Mouse (Mus musculus) heart, adult 11 months (tissue): Measurements from ENCODE around the gene Acd.

Experiments used
- DNase-seq: peaks from one replicate; pipeline ENCODE4 v3.0.0; 2022

The Acd gene

DNA sequence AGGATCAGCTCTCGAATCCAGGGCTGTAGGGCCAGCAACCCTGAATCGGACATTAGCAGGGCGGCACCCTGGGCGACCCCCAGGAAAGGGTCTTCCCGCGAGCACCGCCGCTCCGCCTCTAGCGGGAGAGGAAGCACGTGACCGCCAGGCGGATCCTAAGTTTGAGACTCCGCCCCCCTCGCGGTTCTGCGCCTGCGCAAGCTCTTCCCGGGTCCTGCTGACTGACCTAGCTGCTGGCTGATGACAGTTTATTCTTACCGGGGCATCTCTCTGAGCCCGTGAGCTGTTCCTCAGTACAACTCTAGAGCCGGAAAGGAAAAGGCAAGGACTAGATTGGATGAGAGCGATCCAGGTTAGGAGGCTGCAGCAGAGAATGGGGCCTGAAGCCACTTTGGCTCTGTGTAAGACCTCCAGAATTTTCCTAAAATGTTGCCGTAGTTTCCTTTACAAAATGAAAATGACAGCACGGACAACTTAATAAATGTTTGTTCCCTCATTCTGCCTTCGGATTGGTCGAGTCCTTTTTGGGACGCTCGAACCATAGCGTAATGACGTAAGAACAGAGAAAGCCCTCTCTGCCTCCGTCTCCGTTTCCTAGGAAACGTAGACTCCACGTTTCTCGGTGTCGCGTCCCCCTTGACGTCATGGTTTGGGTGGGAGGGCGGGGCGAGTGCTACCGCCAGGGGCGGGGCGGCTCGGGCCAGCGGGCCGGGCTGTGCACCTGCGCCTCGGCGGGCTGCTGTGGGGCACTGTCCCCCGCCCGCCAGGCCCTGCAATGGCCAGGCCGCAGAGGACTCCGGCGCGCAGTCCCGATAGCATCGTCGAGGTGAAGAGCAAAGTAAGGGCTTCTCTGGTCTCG, at the start of gene Acd, which contains the start of gene Pard6a:
Gene Acd, minus strand, starts transcription at position 137 of the 859 bp plus-strand sequence.
Gene Pard6a, plus strand, starts transcription at position 183 of the 859 bp plus-strand sequence.
- peak; percentile 100 for DNase-seq

- peak; percentile 96 for DNase-seq
Observed at GRCm38 (mm10) chr8:105750606-105751005, 49.7 kb upstream of the Acd start.

- DNase-seq = no peak
Observed at GRCm38 (mm10) chr8:105743301-105743700, 42.4 kb upstream of the Acd start.

DNA sequence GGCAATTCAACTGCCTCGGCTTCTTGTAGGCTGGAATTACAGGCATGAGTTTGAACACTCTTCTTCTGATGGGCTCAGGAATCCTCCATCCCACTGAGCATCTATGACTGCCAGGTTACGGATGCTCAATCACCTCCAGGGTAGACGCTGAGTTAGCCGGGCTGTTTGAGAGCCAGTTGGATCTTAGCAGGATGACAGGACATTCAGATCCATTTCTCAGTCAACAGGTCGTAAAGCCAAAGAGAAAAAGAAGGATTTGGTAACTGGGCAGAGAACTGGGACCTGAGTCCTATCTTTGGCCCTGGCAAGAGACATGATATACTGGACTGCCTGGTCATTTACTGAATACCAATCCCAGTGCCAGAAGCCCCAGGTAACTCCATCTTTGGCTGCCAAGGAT, 38.3 kb upstream of the Acd start:
- no peak for DNase-seq

- DNase-seq = no peak
Observed at GRCm38 (mm10) chr8:105732186-105732585, 31.3 kb upstream of the Acd start.

DNA sequence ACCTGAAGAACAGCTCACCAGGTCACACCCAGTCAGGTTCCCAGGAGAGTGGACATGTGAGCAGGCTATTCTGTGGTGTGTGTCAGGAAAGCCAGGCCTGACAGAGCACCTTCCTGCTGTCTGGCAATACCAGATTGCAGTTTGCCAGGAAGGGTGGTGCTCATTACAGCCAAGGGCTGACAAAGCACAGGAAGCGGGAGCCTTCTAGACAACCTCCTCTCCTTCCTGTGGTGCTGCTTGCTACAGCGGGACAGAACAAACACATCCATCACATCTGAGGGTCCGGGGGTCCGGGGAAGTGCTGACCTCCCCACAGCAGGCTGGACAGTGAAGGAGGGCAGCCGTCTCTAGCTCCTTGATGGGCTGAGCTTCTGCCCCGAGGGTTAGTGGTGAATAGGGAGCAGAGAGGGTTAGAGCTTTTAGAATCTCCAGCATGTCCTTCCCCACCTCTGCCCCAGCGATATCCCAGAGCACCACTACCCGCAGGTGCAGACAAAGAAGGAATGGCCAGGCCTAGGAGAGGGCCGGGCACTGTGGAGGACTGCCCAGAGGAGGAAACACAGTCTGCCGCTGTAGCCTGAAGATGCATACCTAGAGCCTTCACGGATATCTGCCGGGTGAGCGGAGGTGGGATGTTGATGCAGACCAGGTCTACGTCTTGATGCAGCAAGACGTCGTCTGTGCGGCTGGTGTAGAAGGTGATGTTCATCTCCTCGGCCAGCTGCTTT, 26.7 kb upstream of the Acd start:
- peak; percentile 99 for DNase-seq

GRCm38 (mm10) chr8:105725726-105726125, 24.8 kb upstream of the Acd start:
- no peak for DNase-seq

DNA sequence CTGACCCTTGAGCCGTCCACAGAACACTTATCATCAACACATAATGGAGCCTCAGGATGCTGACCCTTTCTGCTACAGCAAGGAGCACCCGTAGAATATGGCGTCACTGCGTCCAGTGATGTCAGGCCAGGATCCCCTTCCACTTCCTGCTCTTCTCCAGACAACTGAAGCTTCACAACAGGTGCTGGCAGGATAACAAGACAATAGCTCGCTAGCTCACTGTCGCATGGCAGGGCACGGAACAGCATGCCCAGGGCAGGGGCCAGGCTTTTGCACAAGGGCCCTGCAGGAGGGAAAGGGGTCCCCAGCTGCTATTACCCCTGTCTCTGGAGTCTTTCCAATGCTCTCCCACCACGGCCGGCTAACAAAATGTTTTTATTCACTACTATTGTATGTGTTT, 22.0 kb upstream of the Acd start:
- peak; percentile 77 for DNase-seq

DNA sequence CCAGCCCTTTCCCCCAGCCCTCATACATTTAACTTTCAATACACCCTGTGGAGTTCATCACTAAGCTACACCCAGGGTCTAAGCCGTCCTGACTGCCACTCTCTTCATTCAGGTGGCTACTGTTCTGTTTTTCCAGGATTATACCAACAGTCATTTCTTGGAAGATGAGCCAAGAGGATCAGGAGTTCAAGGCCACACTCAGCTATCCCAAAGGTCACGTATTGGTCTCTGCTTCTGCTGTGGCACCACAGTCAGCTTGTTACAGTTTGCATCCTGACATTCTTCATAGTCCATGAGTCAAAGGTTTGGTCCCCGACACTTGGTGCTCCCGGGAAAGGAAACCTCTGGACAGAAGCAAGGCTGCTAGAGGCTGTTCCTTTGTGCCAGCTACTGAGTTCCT, 18.7 kb upstream of the Acd start:
- DNase-seq = peak; percentile 76

DNA sequence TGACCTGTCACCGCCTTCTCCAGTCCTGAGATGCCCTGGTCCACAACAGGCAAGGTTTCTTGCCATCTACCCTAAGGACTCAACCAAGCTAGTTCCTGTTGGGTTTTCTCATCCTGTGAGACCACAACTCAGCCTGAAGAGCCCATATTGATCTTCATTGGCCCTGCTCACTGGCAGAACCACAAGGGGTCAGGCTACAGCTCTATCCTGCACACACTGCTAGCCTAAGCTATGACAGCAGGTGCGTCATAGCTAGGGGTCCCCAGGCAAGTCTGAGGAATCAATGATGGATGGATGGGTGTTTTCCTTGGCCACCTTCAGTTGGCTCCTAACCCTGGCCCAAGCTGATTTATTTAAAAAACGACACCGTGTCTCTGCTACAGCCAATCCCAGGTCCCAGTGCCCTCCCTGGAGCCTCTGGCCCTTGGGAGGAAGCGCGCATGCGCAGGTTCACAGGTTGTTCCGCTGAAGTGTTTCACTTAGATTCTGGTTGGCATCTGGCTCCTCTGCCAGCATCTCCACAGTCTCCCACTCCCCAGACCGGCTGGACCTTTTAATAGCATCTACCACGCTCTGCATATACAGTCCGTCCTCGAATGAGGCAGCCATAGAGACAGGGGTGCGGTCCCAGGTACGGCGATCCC, 15.5 kb upstream of the Acd start:
- peak; percentile 85 for DNase-seq

DNA sequence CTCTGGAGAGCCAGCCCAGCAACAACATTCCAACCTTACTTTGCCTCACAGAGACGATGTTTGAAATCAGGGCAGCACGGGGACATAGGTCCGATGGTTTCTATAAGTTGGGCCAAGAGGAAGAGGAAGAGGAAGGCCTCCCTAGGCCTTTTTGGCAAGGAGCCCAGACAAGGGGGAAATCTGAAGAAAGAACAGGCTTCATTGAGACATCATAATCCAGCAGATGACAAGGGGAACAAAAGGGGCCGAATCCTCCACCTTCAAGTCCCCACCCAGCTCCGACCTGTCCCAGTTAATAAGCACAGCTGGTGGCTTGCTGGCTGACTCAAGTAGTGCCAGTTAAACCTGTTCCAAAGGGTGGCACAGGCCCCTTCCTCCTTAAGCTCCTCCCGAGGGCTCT, 14.1 kb upstream of the Acd start:
- DNase-seq = peak; percentile 92

- DNase-seq = peak; percentile 96
Observed at GRCm38 (mm10) chr8:105714139-105714538, 13.2 kb upstream of the Acd start.

GRCm38 (mm10) chr8:105712286-105712685, 11.4 kb upstream of the Acd start:
- DNase-seq = peak; percentile 65

DNA sequence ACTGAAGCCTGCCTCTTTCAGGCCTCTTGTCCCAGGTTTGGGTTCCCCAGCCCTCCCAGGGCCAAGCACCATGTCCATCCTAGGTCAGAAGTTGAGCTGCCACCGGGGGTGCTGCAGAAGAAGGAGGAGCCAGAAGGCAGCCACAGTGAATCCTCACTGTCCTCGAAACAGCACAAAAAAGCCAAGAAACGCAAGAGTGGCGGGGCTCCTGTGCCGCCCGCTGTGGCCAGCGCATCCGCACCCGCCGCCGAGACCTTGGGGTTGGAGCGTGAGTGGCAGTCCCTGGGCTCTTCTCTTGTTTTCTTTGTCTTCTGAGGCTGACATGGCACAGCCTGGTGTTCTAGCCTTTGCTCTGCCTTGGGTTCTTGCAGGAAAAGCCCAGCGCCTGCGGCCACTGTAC, 8.4 kb upstream of the Acd start:
- DNase-seq = peak; percentile 89

GRCm38 (mm10) chr8:105708675-105709074, 7.8 kb upstream of the Acd start:
- DNase-seq = peak; percentile 88

- peak; percentile 99 for DNase-seq
Observed at GRCm38 (mm10) chr8:105707498-105708403, 6.8 kb upstream of the Acd start, which contains the start of the genes 4933405L10Rik and Enkd1. TSS of gene 4933405L10Rik (plus strand) at chr8:105707655. TSS of gene Enkd1 (minus strand) at chr8:105708210.

GRCm38 (mm10) chr8:105706426-105706825, 5.5 kb upstream of the Acd start:
- peak; percentile 86 for DNase-seq

DNA sequence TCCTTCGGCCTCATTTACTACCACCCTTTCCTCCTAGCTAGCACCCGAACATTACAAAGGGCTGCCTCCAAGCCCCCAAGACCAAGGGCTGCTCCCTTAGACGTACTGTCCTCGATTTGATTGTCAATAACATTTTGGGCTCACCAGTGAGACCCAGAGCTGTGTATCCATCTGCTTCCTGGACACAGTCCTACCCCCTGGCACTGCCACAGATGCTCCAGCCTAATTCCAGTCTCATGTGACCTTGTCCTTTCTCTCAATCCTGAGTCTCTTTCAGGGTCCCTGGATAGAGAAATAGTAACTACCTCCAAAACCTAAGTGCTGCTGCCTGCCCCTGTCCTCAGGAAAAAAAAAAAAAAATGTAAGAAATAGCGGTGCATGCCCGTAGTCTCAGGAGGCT, 4.1 kb upstream of the Acd start:
- peak; percentile 88 for DNase-seq

- DNase-seq = peak; percentile 92
Observed at GRCm38 (mm10) chr8:105704146-105704812, 3.4 kb upstream of the Acd start.

GRCm38 (mm10) chr8:105702731-105703415, 2.0 kb upstream of the Acd start:
- DNase-seq = peak; percentile 94

DNA sequence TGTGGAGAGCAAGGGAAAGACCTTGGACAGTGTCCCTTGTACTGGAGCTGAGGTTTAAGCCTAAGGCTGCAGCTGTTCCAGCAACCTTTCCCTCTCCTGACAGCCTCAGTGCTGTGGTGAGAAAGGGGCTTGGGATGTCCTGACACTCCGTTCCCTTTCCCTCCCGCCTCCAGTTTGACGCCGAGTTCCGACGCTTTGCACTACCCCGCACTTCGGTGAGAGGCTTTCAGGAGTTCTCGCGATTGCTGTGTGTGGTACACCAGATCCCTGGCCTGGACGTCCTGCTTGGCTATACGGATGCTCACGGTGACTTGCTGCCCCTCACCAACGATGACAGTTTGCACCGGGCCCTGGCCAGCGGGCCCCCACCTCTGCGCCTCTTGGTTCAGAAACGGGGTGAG, 1.1 kb upstream of the Acd start:
- DNase-seq = peak; percentile 95
